Mouse (Mus musculus) MEL (cell line): ENCODE data around the gene Tmpo. TPM values are rescaled to one million over a fixed set of nuclear protein-coding genes. Genes with fewer than 3 reads are reported as not detected.
A peak's percentile ranks its signal among the peaks of the same experiment; 100 is the strongest.

Experiments used
- DNase-seq: peaks from one replicate; pipeline ENCODE4 v3.0.0; 2011; ENCODE audit warnings: low read depth, low spot score
- H3K27ac ChIP-seq: 2 replicates; pipeline ENCODE4 v1.5.1; 2012; ENCODE audit warnings: low read depth, mild to moderate bottlenecking, control low read depth, low read length, moderate library complexity; ENCODE audit not compliant: control insufficient read depth
- H3K27me3 ChIP-seq, 2 experiments: fragments of 150-350 bp in 1 of 2; sonication (generic) in 1 of 2; 2 replicates each; pipeline ENCODE4 v1.6.1; 2012; ENCODE audit warnings: low read length in 2 of 2, mild to moderate bottlenecking in 2 of 2, improper control_type of control experiment in 1 of 2, moderate library complexity in 1 of 2; ENCODE audit not compliant: insufficient read depth in 2 of 2, control insufficient read depth in 1 of 2
- H3K36me3 ChIP-seq, 2 experiments: 2 replicates each; pipeline ENCODE4 v1.6.1; 2012 to 2014; ENCODE audit warnings: low read length in 2 of 2, improper control_type of control experiment in 1 of 2, inconsistent platforms in 1 of 2, mild to moderate bottlenecking in 1 of 2; ENCODE audit not compliant: insufficient read depth in 2 of 2, control insufficient read depth in 1 of 2
- H3K4me1 ChIP-seq, 2 experiments: fragments of 150-350 bp in 1 of 2; sonication (generic) in 1 of 2; 2 replicates each; pipeline ENCODE4 v1.6.1; 2012; ENCODE audit warnings: low read length in 2 of 2, improper control_type of control experiment in 1 of 2, mild to moderate bottlenecking in 1 of 2; ENCODE audit not compliant: insufficient read depth in 2 of 2, control insufficient read depth in 1 of 2
- H3K4me3 ChIP-seq, 2 experiments: fragments of 150-350 bp in 1 of 2; sonication (generic) in 1 of 2; 2 replicates each; pipeline ENCODE4 v1.5.1; 2012; ENCODE audit warnings: low read depth in 2 of 2, low read length in 2 of 2, mild to moderate bottlenecking in 2 of 2, moderate library complexity in 2 of 2, control low read depth in 1 of 2, improper control_type of control experiment in 1 of 2; ENCODE audit not compliant: control insufficient read depth in 1 of 2, insufficient read depth in 1 of 2
- H3K79me2 ChIP-seq: 2 replicates; pipeline ENCODE4 v1.6.1; 2012; ENCODE audit warnings: mild to moderate bottlenecking, low read length, moderate library complexity; ENCODE audit not compliant: control insufficient read depth, poor library complexity, insufficient read depth
- H3K9ac ChIP-seq: 2 replicates; pipeline ENCODE4 v1.6.1; 2012; ENCODE audit warnings: low read depth, mild to moderate bottlenecking, control low read depth, low read length, moderate library complexity; ENCODE audit not compliant: control insufficient read depth, poor library complexity, severe bottlenecking
- H3K9me3 ChIP-seq: fragments of 150-350 bp; sonication (generic); replicated peaks from 2 replicates; pipeline ENCODE4 v1.6.1; 2012; ENCODE audit warnings: mild to moderate bottlenecking, low read length, improper control_type of control experiment, moderate library complexity; ENCODE audit not compliant: insufficient read depth
- CHD2 ChIP-seq: IDR thresholded peaks from 2 replicates; pipeline ENCODE4 v1.6.1; 2011; ENCODE audit warnings: low read length, improper control_type of control experiment
- EP300 ChIP-seq, 2 experiments: IDR thresholded peaks; 2 replicates each; pipeline ENCODE4 v1.6.1; 2011; ENCODE audit warnings: improper control_type of control experiment in 2 of 2, low read length in 2 of 2, low read depth in 1 of 2, mild to moderate bottlenecking in 1 of 2
- GABPA ChIP-seq: IDR thresholded peaks from 2 replicates; pipeline ENCODE4 v1.6.1; 2012; ENCODE audit warnings: low read depth, mild to moderate bottlenecking, inconsistent platforms, low read length, improper control_type of control experiment, moderate library complexity
- GATA1 ChIP-seq: IDR thresholded peaks from 2 replicates; pipeline ENCODE4 v1.6.1; 2011; ENCODE audit warnings: low read depth, low read length, improper control_type of control experiment
- JUND ChIP-seq: IDR thresholded peaks from 2 replicates; pipeline ENCODE4 v1.6.1; 2011; ENCODE audit warnings: low read depth, mild to moderate bottlenecking, improper control_type of control experiment, low read length
- KAT2A ChIP-seq: conservative IDR thresholded peaks from 2 replicates; pipeline ENCODE4 v1.6.1; 2012; ENCODE audit warnings: low read depth, low read length, improper control_type of control experiment, inconsistent platforms
- MAFK ChIP-seq: IDR thresholded peaks from 2 replicates; pipeline ENCODE4 v1.6.1; 2011; ENCODE audit warnings: low read depth, mild to moderate bottlenecking, low read length, improper control_type of control experiment, borderline replicate concordance
- MAX ChIP-seq: IDR thresholded peaks from 2 replicates; pipeline ENCODE4 v1.6.1; 2011; ENCODE audit warnings: low read length, improper control_type of control experiment
- MAZ ChIP-seq: IDR thresholded peaks from 2 replicates; pipeline ENCODE4 v1.6.1; 2012; ENCODE audit warnings: low read depth, mild to moderate bottlenecking, inconsistent platforms, low read length, improper control_type of control experiment
- MEF2A ChIP-seq: IDR thresholded peaks from 2 replicates; pipeline ENCODE4 v1.6.1; 2014; ENCODE audit warnings: low read depth, mild to moderate bottlenecking, inconsistent platforms, low read length, improper control_type of control experiment; ENCODE audit not compliant: poor library complexity, insufficient replicate concordance, severe bottlenecking; ENCODE audit errors: extremely low read depth
- MXI1 ChIP-seq: IDR thresholded peaks from 2 replicates; pipeline ENCODE4 v1.6.1; 2011; ENCODE audit warnings: mild to moderate bottlenecking, low read depth, low read length, improper control_type of control experiment
- MYB ChIP-seq: IDR thresholded peaks from 2 replicates; pipeline ENCODE4 v1.6.1; 2011; ENCODE audit warnings: mild to moderate bottlenecking, low read depth, low read length, improper control_type of control experiment
- NELFE ChIP-seq: IDR thresholded peaks from 2 replicates; pipeline ENCODE4 v1.6.1; 2011; ENCODE audit warnings: low read depth, low read length, improper control_type of control experiment
- POLR2A ChIP-seq, 2 experiments: IDR thresholded peaks; 2 replicates each; pipeline ENCODE4 v1.6.1; 2011 to 2012; ENCODE audit warnings: low read length in 2 of 2, mild to moderate bottlenecking in 2 of 2, control low read depth in 1 of 2, improper control_type of control experiment in 1 of 2, low read depth in 1 of 2, moderate library complexity in 1 of 2; ENCODE audit not compliant: control insufficient read depth in 1 of 2, insufficient read depth in 1 of 2, poor library complexity in 1 of 2
- POLR2AphosphoS2 ChIP-seq: IDR thresholded peaks from 2 replicates; pipeline ENCODE4 v1.6.1; 2011; ENCODE audit warnings: low read length, improper control_type of control experiment
- RCOR1 ChIP-seq: IDR thresholded peaks from 2 replicates; pipeline ENCODE4 v1.6.1; 2012; ENCODE audit warnings: low read depth, mild to moderate bottlenecking, inconsistent platforms, low read length, improper control_type of control experiment
- SIN3A ChIP-seq: IDR thresholded peaks from 2 replicates; pipeline ENCODE4 v1.6.1; 2012; ENCODE audit warnings: low read length, improper control_type of control experiment, inconsistent platforms
- SMC3 ChIP-seq: IDR thresholded peaks from 2 replicates; pipeline ENCODE4 v1.6.1; 2011; ENCODE audit warnings: low read depth, low read length, improper control_type of control experiment
- TAL1 ChIP-seq: IDR thresholded peaks from 2 replicates; pipeline ENCODE4 v1.6.1; 2012; ENCODE audit warnings: mild to moderate bottlenecking, inconsistent platforms, low read length, moderate library complexity, mixed read lengths
- TBP ChIP-seq: IDR thresholded peaks from 2 replicates; pipeline ENCODE4 v1.8.0; 2011; ENCODE audit warnings: low read depth, low read length, improper control_type of control experiment
- TCF12 ChIP-seq: IDR thresholded peaks from 2 replicates; pipeline ENCODE4 v1.6.1; 2014; ENCODE audit warnings: low read depth, mild to moderate bottlenecking, inconsistent platforms, low read length, improper control_type of control experiment, moderate library complexity
- UBTF ChIP-seq: IDR thresholded peaks from 2 replicates; pipeline ENCODE4 v1.6.1; 2012; ENCODE audit warnings: low read depth, mild to moderate bottlenecking, inconsistent platforms, low read length, improper control_type of control experiment, moderate library complexity, borderline replicate concordance; ENCODE audit not compliant: insufficient read depth
- USF1 ChIP-seq: IDR thresholded peaks from 2 replicates; pipeline ENCODE4 v1.6.1; 2014; ENCODE audit warnings: low read depth, mild to moderate bottlenecking, inconsistent platforms, low read length, improper control_type of control experiment, moderate library complexity
- USF2 ChIP-seq, 2 experiments: IDR thresholded peaks; 2 replicates each; pipeline ENCODE4 v1.6.1; 2011 to 2012; ENCODE audit warnings: improper control_type of control experiment in 2 of 2, low read length in 2 of 2, borderline replicate concordance in 1 of 2, inconsistent platforms in 1 of 2, low read depth in 1 of 2, mild to moderate bottlenecking in 1 of 2; ENCODE audit not compliant: insufficient read depth in 1 of 2
- ZC3H11A ChIP-seq: IDR thresholded peaks from 2 replicates; pipeline ENCODE4 v1.6.1; 2012; ENCODE audit warnings: low read depth, mild to moderate bottlenecking, inconsistent platforms, low read length, improper control_type of control experiment
- ZKSCAN1 ChIP-seq: IDR thresholded peaks from 2 replicates; pipeline ENCODE4 v1.6.1; 2012; ENCODE audit warnings: low read depth, mild to moderate bottlenecking, inconsistent platforms, low read length, improper control_type of control experiment, moderate library complexity
- ZNF384 ChIP-seq: IDR thresholded peaks from 2 replicates; pipeline ENCODE4 v1.6.1; 2012; ENCODE audit warnings: low read depth, mild to moderate bottlenecking, inconsistent platforms, low read length, improper control_type of control experiment
- polyA plus RNA-seq, 2 experiments: library from polyadenylated mRNA; stranded (reverse) in 1 of 2; unstranded in 1 of 2; fragments of >175 nt in 1 of 2; fragments of >200 nt in 1 of 2; gene quantifications; 2 replicates each; pipeline versions ENCODE4 v1.2.1 to v1.2.4; 2012; ENCODE audit warnings: low replicate concordance in 2 of 2, low read depth in 1 of 2; ENCODE audit not compliant: insufficient read length in 2 of 2, insufficient read depth in 1 of 2, missing spikeins in 1 of 2
- total RNA-seq: library from RNA; depleted of rRNA; stranded (reverse); fragments of 300-350 nt; gene quantifications from 2 replicates; pipeline ENCODE4 v1.2.3, GENCODE M21; 2012

Tmpo gene
- total and polyA plus RNA-seq, 3 experiments, result 211 to 219 (median 215) TPM

DNA sequence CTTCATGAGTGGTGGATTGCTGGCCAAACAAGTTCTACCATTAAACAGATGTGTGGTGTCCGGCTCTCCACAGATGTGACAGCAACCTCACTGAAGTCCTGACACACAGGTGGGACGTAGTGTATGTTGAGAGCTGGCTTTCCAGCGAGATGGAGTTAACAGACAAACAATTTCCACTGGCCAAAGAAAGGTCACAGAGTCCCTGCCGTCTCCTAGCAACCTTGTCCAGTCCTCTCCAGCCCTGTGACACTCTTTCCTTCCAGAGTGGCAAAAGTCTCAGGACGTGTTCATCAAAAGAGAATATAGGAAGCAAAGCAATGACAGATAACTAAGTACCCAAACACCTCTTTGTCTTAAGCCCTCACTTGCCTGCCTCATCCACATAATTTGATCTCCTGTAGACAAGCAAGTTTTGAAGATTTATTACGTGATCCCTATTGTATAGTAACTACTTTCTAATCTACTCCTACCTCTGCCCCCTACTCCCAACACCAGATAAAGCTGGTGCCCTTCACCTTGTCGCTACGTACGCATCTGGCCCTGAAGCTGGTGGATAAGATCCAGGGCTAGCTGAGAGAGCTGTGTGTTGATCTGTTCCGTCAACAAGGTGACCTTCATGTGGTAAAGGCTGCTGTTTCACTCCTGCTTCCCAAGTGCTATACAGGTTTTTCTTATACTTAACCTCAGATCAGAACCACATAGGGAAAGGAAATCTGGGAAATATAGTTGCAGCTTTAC, 54.3 kb downstream of the Tmpo start:
- Histone ChIP-seq H3K4me1 (peaks cover 5 to 12% of the 10 kb centered on the region in 2 experiments), H3K9me3 (no peaks in the 10 kb centered on the region), H3K27ac (no peak overlapping the region), H3K27me3 (no peaks in the 10 kb centered on the region), H3K4me3 (no peak overlapping the region), H3K79me2 (peaks cover 18% of the 10 kb centered on the region), H3K9ac (no peak overlapping the region; the same call in 1 of the 2 replicates), H3K36me3 (peaks cover 3 to 16% of the 10 kb centered on the region in 2 experiments)
- DNase-seq, result no peak
- TF ChIP-seq POLR2AphosphoS2, result no peak
- no peak for TF ChIP-seq RCOR1
- TF ChIP-seq ZKSCAN1, result no peak
- TF ChIP-seq SIN3A, result no peak
- no peak for TF ChIP-seq JUND
- no peak for TF ChIP-seq POLR2A (IDR thresholded peaks at IDR 0.05; ENCODE audit: control insufficient read depth in 1 of 2, insufficient read depth in 1 of 2, low read depth in 1 of 2, low read length in 2 of 2, poor library complexity in 1 of 2)
- TF ChIP-seq ZC3H11A, result no peak

DNA sequence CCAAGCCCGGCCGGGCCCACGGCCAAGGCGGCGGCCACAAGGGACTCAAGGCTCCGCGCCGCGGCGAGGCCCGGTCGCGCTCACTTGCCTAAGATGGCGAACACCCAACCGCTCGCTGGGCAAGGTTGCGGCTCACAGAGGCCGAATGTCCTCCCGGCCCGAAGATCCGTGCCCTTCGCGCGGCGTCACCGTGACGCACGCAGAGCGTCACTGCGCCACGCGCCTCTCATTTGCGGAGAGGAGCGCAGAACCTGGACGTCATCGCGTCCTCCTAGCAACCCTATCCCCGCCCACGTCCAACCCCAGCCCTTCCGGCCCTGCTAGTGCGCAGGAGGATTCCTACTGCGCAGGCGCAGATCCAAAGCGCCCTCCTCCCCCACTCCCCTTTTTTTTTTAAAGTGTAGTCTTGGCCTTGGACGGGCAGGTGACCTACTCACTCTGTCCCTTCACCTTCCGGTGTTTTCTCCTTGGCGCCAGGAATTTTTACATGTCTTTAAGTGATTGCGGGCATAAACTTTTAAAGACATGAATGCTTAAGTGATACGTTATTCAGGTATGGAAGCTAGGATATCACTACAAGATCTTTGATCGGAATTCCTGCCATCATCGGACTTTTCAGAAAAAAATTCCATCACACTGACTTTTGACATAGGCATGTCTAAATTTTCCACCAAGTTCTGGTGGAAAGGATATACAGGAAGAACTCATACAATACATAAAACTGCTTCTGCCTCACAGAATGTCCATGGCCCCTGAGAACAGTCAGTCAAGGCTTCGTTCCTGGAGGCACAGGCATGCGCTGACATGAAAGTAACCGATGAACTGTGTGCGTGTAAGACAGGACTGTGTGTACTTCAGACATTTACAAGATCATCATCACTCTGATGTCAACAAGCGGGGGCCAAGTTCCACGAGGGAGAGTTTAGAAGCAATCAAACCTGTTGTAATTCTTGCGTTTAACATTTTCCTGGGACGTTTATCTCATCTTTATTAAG, 57.0 kb downstream of the Tmpo start, which contains the start of gene Slc25a3:
Slc25a3 (minus strand) TSS at position 232 of the 995 bp plus-strand sequence.
- peak; percentile 99 for DNase-seq
- peaks cover 22% of the 10 kb centered on the region for H3K79me2 ChIP-seq
- peak within 1 kb of the TSS; percentile 73 for H3K27ac ChIP-seq
- H3K9ac ChIP-seq, result peak within 1 kb of the TSS; percentile 90
- H3K27me3 ChIP-seq, result no peaks in the 10 kb centered on the region
- peaks cover 12 to 17% of the 10 kb centered on the region in 2 experiments for H3K4me1 ChIP-seq
- H3K36me3 ChIP-seq, result peaks cover 22 to 38% of the 10 kb centered on the region in 2 experiments
- H3K9me3 ChIP-seq, result no peaks in the 10 kb centered on the region
- H3K4me3 ChIP-seq, result peak within 1 kb of the TSS; percentile 67 to 81
- TF ChIP-seq EP300 (IDR thresholded peaks at IDR 0.05; ENCODE audit: low read depth in 1 of 2, low read length in 2 of 2) (peak in 1 of 2 experiments; percentile 34; a peak in 1 of 4 replicates), SMC3 (no peak), POLR2AphosphoS2 (peak; percentile 89), MAFK (no peak), KAT2A (peak; percentile 74), MYB (no peak), ZC3H11A (no peak), MAX (peak; percentile 71), GABPA (peak; percentile 58; the same call in 1 of the 2 replicates), GATA1 (no peak), MEF2A (no peak), CHD2 (no peak; the same call in none of the 2 replicates), TAL1 (no peak), TCF12 (peak; percentile 81), POLR2A (IDR thresholded peaks at IDR 0.05; ENCODE audit: control insufficient read depth in 1 of 2, insufficient read depth in 1 of 2, low read depth in 1 of 2, low read length in 2 of 2, poor library complexity in 1 of 2) (peak; percentile 98), MAZ (peak; percentile 69), USF1 (peak; percentile 67; the same call in 1 of the 2 replicates), MXI1 (peak; percentile 63), TBP (peak; percentile 92), NELFE (peak; percentile 99), UBTF (0 out of 2 replicates have a peak, but pooled peaks have one; percentile 16), ZNF384 (peak; percentile 98), USF2 (IDR thresholded peaks at IDR 0.05; ENCODE audit: borderline replicate concordance in 1 of 2, insufficient read depth in 1 of 2, low read depth in 1 of 2, low read length in 2 of 2) (no peak)
